Mouse (Mus musculus): ENCODE data around the gene Spns2. TPM values are rescaled to one million over a fixed set of nuclear protein-coding genes. Genes with fewer than 3 reads are reported as not detected.

The Spns2 gene
- polyA plus RNA-seq, 1 experiment from 2014 or later, result 11.6 TPM

GRCm38 (mm10) chr11:72496066-72496465, 6.4 kb upstream of the Spns2 start:
- no peaks in the 10 kb centered on the region for H3K9me3 ChIP-seq
- no peak overlapping the region for H3K4me3 ChIP-seq
- H3K27me3 ChIP-seq (replicated peaks), result no peaks in the 10 kb centered on the region
- no peak for ATAC-seq (replicated peaks)
- H3K4me1 ChIP-seq, result 0 out of 2 replicates have a peak, but pooled peaks cover 2% of the 10 kb centered on the region
- H3K9ac ChIP-seq, result no peak overlapping the region
- H3K27ac ChIP-seq, result no peak overlapping the region
- 60% methylated on average over 3 of the region's 3 CpGs for WGBS
- no peak overlapping the region for H3K4me2 ChIP-seq
- H3K36me3 ChIP-seq (replicated peaks), result no peaks in the 10 kb centered on the region

- no peaks in the 10 kb centered on the region for H3K36me3 ChIP-seq (replicated peaks)
- no peak overlapping the region for H3K4me3 ChIP-seq
- WGBS, result 57% methylated on average over 8 of the region's 8 CpGs
- H3K4me2 ChIP-seq, result no peak overlapping the region
- no peak overlapping the region for H3K27ac ChIP-seq
- H3K9me3 ChIP-seq, result no peaks in the 10 kb centered on the region
- 0 out of 2 replicates have a peak, but pooled peaks cover 2% of the 10 kb centered on the region for H3K4me1 ChIP-seq
- no peaks in the 10 kb centered on the region for H3K27me3 ChIP-seq (replicated peaks)
- no peak for ATAC-seq (replicated peaks)
- no peak overlapping the region for H3K9ac ChIP-seq
Measured at GRCm38 (mm10) chr11:72494046-72494988, 4.6 kb upstream of the Spns2 start.

- Histone ChIP-seq H3K27me3 (replicated peaks) (no peaks in the 10 kb centered on the region), H3K4me1 (peaks cover 21% of the 10 kb centered on the region), H3K27ac (no peak overlapping the region), H3K4me2 (no peak overlapping the region), H3K9ac (no peak overlapping the region), H3K36me3 (replicated peaks) (no peaks in the 10 kb centered on the region), H3K9me3 (no peaks in the 10 kb centered on the region), H3K4me3 (no peak overlapping the region)
- 60% methylated on average over 14 of the region's 15 CpGs for WGBS
- no peak for ATAC-seq (replicated peaks)
Measured at GRCm38 (mm10) chr11:72491130-72491960, 1.6 kb upstream of the Spns2 start.

- peak overlapping the region; percentile 61 for H3K4me3 ChIP-seq
- peak; percentile 52 for ATAC-seq (replicated peaks)
- peaks cover 39% of the 10 kb centered on the region for H3K4me1 ChIP-seq
- no peaks in the 10 kb centered on the region for H3K9me3 ChIP-seq
- H3K27ac ChIP-seq, result peak overlapping the region; percentile 81
- H3K9ac ChIP-seq, result peak overlapping the region; percentile 70
- no peaks in the 10 kb centered on the region for H3K27me3 ChIP-seq (replicated peaks)
- WGBS, result 0% methylated on average over 32 of the region's 42 CpGs
- H3K36me3 ChIP-seq (replicated peaks), result no peaks in the 10 kb centered on the region
- peak overlapping the region; percentile 63 for H3K4me2 ChIP-seq
Measured at GRCm38 (mm10) chr11:72489397-72489796, 307 bp downstream of the Spns2 start.

- H3K4me2 ChIP-seq, result peak overlapping the region; percentile 63
- no peaks in the 10 kb centered on the region for H3K9me3 ChIP-seq
- ATAC-seq (replicated peaks), result peak; percentile 76
- peak overlapping the region; percentile 81 for H3K27ac ChIP-seq
- peak overlapping the region; percentile 61 for H3K4me3 ChIP-seq
- under 1% methylated on average over 38 of the region's 38 CpGs for WGBS
- peak overlapping the region; percentile 70 for H3K9ac ChIP-seq
- H3K36me3 ChIP-seq (replicated peaks), result no peaks in the 10 kb centered on the region
- peaks cover 39% of the 10 kb centered on the region for H3K4me1 ChIP-seq
- H3K27me3 ChIP-seq (replicated peaks), result no peaks in the 10 kb centered on the region
Measured at GRCm38 (mm10) chr11:72488753-72489271, 892 bp downstream of the Spns2 start.

GRCm38 (mm10) chr11:72487739-72488138, 2.0 kb downstream of the Spns2 start:
- Histone ChIP-seq H3K27me3 (replicated peaks) (no peaks in the 10 kb centered on the region), H3K4me1 (peaks cover 39% of the 10 kb centered on the region), H3K4me3 (peak overlapping the region; percentile 61), H3K36me3 (replicated peaks) (no peaks in the 10 kb centered on the region), H3K9me3 (no peaks in the 10 kb centered on the region), H3K27ac (peak overlapping the region; percentile 81), H3K4me2 (peak overlapping the region; percentile 63), H3K9ac (peak overlapping the region; percentile 70; the same call in 1 of the 2 replicates)
- ATAC-seq (replicated peaks), result no peak
- 91% methylated on average over 2 of the region's 2 CpGs for WGBS

- Histone ChIP-seq H3K27ac (0 out of 2 replicates have a peak overlapping the region, but pooled peaks have one; percentile 14), H3K27me3 (replicated peaks) (no peaks in the 10 kb centered on the region), H3K4me3 (peak overlapping the region; percentile 61; the same call in 1 of the 2 replicates), H3K9ac (0 out of 2 replicates have a peak overlapping the region, but pooled peaks have one; percentile 70), H3K36me3 (replicated peaks) (no peaks in the 10 kb centered on the region), H3K4me2 (peak overlapping the region; percentile 63), H3K4me1 (peaks cover 39% of the 10 kb centered on the region), H3K9me3 (no peaks in the 10 kb centered on the region)
- ATAC-seq (replicated peaks), result no peak
- 60% methylated on average over 5 of the region's 5 CpGs for WGBS
Measured at GRCm38 (mm10) chr11:72487171-72487570, 2.5 kb downstream of the Spns2 start.

- WGBS, result 80% methylated on average over 11 of the region's 11 CpGs
- Histone ChIP-seq H3K4me2 (no peak overlapping the region), H3K36me3 (replicated peaks) (no peaks in the 10 kb centered on the region), H3K27ac (no peak overlapping the region), H3K9ac (no peak overlapping the region), H3K9me3 (no peaks in the 10 kb centered on the region), H3K4me3 (no peak overlapping the region), H3K27me3 (replicated peaks) (no peaks in the 10 kb centered on the region), H3K4me1 (peaks cover 39% of the 10 kb centered on the region)
- ATAC-seq (replicated peaks), result no peak
Measured at GRCm38 (mm10) chr11:72485960-72486359, 3.7 kb downstream of the Spns2 start.

- no peaks in the 10 kb centered on the region for H3K27me3 ChIP-seq (replicated peaks)
- H3K9me3 ChIP-seq, result no peaks in the 10 kb centered on the region
- 34% methylated on average over 5 of the region's 5 CpGs for WGBS
- H3K4me2 ChIP-seq, result no peak overlapping the region
- no peak overlapping the region for H3K27ac ChIP-seq
- H3K4me3 ChIP-seq, result no peak overlapping the region
- no peaks in the 10 kb centered on the region for H3K36me3 ChIP-seq (replicated peaks)
- H3K4me1 ChIP-seq, result peaks cover 39% of the 10 kb centered on the region
- no peak overlapping the region for H3K9ac ChIP-seq
- no peak for ATAC-seq (replicated peaks)
Measured at GRCm38 (mm10) chr11:72485157-72485556, 4.5 kb downstream of the Spns2 start.

GRCm38 (mm10) chr11:72484549-72484948, 5.2 kb downstream of the Spns2 start:
- H3K4me3 ChIP-seq, result no peak overlapping the region
- H3K9me3 ChIP-seq, result no peaks in the 10 kb centered on the region
- H3K9ac ChIP-seq, result no peak overlapping the region
- no peak for ATAC-seq (replicated peaks)
- H3K27me3 ChIP-seq (replicated peaks), result no peaks in the 10 kb centered on the region
- H3K4me2 ChIP-seq, result no peak overlapping the region
- WGBS, result 82% methylated on average over 6 of the region's 6 CpGs
- no peak overlapping the region for H3K27ac ChIP-seq
- H3K36me3 ChIP-seq (replicated peaks), result no peaks in the 10 kb centered on the region
- peaks cover 39% of the 10 kb centered on the region for H3K4me1 ChIP-seq

- ATAC-seq (replicated peaks), result no peak
- no peak overlapping the region for H3K4me2 ChIP-seq
- peaks cover 30% of the 10 kb centered on the region for H3K4me1 ChIP-seq
- no peaks in the 10 kb centered on the region for H3K27me3 ChIP-seq (replicated peaks)
- no peak overlapping the region for H3K4me3 ChIP-seq
- WGBS, result 90% methylated on average over 4 of the region's 4 CpGs
- no peaks in the 10 kb centered on the region for H3K36me3 ChIP-seq (replicated peaks)
- no peak overlapping the region for H3K27ac ChIP-seq
- no peak overlapping the region for H3K9ac ChIP-seq
- H3K9me3 ChIP-seq, result no peaks in the 10 kb centered on the region
Measured at GRCm38 (mm10) chr11:72481952-72482351, 7.8 kb downstream of the Spns2 start.

- WGBS, result 87% methylated on average over 5 of the region's 5 CpGs
- no peaks in the 10 kb centered on the region for H3K27me3 ChIP-seq (replicated peaks)
- no peak overlapping the region for H3K4me2 ChIP-seq
- peaks cover 25% of the 10 kb centered on the region for H3K4me1 ChIP-seq
- no peak overlapping the region for H3K27ac ChIP-seq
- no peak overlapping the region for H3K4me3 ChIP-seq
- H3K36me3 ChIP-seq (replicated peaks), result no peaks in the 10 kb centered on the region
- no peak overlapping the region for H3K9ac ChIP-seq
- ATAC-seq (replicated peaks), result no peak
- no peaks in the 10 kb centered on the region for H3K9me3 ChIP-seq
Measured at GRCm38 (mm10) chr11:72481313-72481712, 8.4 kb downstream of the Spns2 start.
